Mouse (Mus musculus) heart, adult 2 months (tissue): Measurements from ENCODE around the gene Edn2.

Experiments used
- CTCF ChIP-seq: fragments of 200-600 bp; IDR thresholded peaks from 2 replicates; pipeline ENCODE4 v1.8.1; 2022; ENCODE audit warnings: antibody characterized with exemption, mild to moderate bottlenecking, moderate library complexity
- EP300 ChIP-seq: fragments of 200-500 bp; IDR thresholded peaks from 2 replicates; pipeline ENCODE4 v1.6.1; 2011; ENCODE audit warnings: low read depth, low read length, control low read depth; ENCODE audit not compliant: insufficient read depth
- POLR2A ChIP-seq: fragments of 200-500 bp; IDR thresholded peaks from 2 replicates; pipeline ENCODE4 v1.6.1; 2011; ENCODE audit warnings: mild to moderate bottlenecking, low read depth, low read length, control low read depth; ENCODE audit not compliant: insufficient read depth

- TF ChIP-seq CTCF = no peak
- no peak for TF ChIP-seq EP300
- TF ChIP-seq POLR2A = no peak
Measured at GRCm38 (mm10) chr4:120142905-120143304, 18.1 kb upstream of the Edn2 start.
